Mouse (Mus musculus) frontal cortex, postnatal 36 days (tissue): ENCODE measurements around the gene Myo1g.

Source experiments
- DNase-seq, 2 experiments: peaks; one replicate each; pipeline ENCODE4 v3.0.0; 2022; ENCODE audit warnings: low spot score in 2 of 2

Myo1g gene

DNA sequence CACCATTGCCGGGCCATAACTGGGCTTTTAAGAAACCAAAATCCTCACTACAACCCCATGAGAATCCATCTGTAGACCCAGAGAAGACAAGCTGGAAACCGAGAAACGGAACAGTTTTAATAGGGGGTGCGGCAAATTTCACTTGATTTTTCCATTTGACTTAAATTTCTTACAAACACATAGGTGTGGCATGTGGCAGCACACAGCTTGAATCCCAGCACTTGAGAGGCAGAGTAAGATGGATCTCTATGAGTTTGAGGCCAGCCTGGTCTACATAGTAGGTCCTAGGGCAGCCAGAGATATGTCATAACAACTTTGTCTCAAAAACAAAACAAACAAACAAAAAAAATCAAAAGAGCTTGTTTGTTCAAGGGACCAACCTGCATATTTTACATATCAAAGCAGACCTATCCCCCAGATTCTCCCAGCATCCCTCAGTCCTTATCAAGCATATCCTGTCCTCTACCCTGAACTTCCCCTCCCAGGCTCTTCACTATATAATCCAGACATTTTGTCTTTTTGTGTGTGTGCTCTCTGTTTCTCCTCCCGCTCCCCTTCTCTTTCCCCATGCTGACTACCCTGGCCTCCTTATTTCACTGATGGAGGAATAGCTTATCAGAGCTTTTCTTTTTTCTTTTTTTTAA is 32.6 kb downstream of the Myo1g start:
- DNase-seq = no peak

DNA sequence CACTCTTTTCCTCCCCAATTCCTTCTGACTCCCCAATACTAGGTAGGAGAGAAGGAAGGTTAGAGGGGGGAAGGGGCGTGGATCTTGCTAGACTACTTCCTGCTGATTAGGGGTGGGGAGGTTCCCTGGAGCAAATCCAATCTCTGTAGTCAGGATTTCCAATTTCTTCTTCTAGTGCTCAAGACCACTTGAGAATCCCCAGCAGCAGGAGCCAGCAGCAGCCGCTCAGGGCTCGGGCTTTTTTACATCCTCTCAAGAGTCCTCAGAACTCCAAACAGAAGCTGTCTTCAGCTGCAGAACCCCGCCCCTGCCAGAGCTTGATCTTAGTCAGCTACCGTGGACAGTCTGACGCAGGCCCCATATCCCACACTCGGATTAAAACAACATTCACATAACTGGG is 33.3 kb downstream of the Myo1g start:
- DNase-seq = no peak

DNA sequence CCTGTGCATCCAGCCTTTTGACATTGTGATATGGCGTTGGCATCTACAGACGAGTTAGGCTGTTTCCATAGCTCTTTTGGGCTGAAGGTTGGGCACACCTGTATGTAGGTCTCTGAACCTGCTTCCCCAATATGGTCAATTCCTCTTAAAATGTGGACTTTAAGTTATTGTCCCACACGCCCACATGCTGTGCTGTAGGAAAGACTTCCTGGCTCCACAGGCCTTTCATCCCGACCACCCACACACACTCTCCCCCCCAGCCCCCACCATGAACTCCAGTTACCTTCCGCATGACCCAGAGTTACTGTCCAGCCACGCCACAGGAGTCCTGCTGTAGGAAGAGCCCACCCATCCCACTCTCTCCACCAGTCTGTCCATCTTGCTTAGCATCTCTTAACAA is 33.8 kb downstream of the Myo1g start:
- no peak for DNase-seq

DNA sequence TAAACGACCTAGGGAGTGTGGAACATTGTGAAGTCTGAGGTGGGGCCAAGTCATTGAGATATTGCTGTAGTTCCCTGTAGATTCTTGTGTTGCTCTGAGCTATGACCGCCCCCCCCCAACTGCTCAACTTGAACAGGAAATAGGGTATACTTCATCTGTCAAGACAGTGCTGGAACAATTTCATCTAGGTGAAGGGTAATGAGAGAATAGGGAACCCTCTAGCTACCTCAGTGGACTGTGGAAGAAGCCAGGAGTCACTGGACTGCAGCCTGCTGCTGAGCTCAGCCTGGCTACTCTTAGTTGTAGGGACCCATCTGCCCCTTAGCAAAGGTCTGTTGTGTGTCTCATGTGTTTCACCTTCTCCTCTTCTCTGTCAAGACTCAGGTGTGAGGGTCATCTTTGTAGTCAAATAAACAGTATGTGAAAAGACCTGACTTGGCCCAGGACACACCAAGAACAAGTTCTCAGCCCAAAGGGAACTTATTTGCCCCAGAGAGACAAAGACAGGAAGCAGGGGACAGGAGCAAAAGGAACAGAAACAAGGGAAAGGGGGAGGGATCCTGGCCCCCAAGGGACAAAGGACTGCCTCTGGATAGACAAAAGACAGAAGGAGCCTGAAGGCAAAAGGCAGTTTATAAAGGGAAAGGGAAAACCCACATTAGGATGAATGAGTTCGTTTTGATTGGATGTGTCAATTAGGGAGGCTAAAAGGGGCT is 36.4 kb downstream of the Myo1g start:
- DNase-seq = no peak

DNA sequence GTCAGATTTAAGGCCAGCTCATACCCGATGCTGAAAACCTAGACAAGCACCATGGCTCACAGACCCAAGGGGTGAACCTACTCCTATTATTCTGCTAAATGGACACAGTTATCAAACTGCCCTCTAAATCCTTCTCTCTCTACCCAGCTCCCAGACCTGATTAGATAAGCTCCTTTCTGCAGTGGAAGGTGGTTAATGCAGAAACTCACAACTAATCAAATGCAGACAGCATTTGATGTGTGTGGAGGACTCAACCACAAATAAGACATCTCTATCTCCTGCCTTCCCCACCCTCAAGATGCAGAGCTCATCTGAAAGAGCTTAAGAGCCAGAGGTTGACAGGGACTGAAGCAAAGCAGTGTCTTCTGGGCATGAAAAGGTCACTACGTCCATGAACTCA is 37.7 kb downstream of the Myo1g start:
- DNase-seq = no peak

DNA sequence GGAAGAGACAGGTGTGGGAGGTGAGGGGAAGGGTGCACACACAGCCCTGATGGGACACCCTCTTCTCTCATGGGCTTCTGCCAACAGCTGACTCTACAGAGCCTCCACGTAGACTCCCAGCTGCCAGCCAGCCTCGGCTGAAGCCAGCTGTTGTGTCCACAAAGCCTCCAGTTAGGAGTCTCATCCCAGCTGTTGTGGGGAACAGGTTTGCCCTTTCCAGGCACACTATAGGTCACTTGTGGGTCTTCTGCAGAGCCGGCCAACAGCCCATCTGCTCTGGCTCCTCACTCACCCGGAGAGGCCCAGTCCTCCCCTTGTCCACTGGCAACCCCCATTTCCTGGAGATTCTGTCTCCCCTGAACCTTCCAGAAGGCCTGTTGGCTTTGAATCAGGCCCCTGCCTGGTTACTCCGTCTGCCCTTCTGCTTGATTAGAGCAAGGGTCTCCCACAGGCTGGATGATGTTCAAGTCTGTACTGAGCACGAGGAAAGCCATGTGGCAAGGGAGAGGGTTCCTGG is 39.0 kb downstream of the Myo1g start:
- no peak for DNase-seq

DNA sequence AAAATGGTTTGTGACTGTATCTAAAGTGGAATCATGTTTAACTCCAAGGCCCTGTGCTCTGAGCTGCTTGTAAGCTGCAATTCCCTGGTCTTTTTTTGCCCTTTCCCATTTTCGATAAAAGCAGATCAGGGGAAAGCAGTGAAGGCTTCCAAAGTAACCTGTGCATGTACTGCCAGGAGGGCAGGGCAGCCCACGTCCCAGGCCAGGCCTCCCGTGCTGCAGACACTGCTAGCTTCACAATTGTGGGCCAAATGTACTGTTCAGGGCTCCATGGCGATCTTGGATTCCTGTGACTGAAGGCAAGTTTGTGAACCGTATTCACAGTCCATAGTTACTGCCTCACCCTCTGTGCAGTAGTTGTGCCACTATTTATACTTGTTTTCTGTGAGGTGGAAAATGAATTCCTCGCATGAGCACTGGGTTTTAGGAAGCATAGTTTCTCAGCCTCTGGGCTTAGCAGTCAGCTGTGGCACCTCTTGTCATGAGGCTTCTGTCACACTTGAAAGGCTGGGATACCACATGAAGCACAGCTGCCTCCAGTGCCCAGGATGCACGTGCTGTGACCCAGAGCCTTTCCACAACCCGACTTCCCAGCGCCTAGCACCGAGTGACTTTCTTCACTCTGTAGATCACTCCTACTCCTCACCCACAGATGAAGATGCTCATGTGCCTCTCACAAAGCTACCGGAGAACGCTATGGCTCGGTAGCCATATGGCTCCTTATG is 39.9 kb downstream of the Myo1g start:
- peak in 1 of 2 experiments; percentile 26 for DNase-seq

DNA sequence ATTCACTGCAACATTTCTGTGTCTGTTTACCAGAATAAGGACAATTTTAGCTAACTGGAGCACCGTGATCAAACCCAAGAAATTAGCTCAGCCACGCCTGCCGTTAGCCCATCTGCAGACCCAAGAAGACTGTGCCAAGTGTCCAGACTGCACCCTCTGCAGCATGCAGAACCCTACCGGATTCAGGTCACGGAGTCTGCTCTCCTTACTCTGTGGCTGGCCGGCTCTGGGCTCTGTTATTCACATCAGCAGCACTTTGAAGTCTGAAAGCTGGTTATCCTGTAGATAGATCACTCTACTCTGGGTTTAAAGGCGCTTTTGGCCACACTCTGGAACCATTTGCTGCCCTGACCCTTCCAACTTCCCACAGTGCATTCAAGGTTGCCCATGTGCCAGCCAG is 40.6 kb downstream of the Myo1g start:
- no peak for DNase-seq

DNA sequence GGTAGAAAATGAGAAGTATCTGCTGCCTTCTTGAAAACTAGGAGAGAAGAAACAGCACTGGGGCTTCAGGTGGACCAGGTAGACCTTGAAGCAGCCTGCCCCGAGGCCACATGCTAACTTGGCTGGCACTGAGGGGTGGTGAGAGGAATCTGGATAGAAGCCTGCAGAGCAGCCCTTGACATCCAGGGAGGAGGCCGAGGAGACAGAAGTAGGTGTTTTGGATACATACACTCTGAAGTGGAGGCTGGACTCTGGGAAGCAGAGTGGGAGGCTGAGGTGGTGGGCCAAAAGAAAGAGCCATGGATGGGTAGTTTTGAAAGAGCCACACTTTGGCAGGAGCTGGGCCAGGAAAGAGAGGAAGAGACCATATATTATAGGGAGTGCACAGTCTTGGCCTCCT is 41.5 kb downstream of the Myo1g start:
- no peak for DNase-seq

DNA sequence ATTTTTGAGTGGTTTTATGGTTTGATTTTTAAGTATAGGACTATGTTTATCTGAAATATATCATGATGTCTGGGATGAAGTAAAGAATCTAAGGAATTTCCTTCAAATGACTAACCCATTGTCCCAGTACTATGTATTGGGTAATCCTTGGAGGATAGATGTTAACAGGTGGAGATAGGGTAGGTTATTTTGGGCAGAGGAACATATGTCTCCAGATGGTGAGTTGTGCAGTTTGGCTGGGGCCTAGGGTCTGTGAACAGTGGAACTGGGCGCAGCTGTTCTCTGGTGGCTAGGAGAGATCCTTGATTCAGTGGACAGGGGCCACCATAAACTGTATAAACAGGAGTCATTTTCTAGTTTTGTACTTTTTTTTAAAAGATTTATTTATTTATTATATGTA is 43.4 kb downstream of the Myo1g start:
- DNase-seq = no peak

DNA sequence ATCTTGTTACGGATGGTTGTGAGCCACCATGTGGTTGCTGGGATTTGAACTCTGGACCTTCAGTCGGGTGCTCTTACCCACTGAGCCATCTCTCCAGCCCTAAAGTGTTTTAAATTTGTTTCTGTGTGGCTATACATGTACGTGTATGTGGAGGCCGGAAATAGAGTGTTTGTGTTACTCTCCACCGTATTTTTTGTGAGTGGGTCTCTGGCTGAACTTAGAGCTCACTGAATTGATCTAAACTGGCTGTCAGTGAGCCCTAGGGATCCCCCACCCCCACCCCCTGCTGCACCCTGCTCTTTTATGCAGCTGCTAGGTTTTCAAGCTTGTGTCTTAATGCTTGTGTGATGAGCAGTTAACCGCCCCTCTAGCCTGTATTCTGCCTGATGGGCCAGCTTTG is 43.9 kb downstream of the Myo1g start:
- no peak for DNase-seq

DNA sequence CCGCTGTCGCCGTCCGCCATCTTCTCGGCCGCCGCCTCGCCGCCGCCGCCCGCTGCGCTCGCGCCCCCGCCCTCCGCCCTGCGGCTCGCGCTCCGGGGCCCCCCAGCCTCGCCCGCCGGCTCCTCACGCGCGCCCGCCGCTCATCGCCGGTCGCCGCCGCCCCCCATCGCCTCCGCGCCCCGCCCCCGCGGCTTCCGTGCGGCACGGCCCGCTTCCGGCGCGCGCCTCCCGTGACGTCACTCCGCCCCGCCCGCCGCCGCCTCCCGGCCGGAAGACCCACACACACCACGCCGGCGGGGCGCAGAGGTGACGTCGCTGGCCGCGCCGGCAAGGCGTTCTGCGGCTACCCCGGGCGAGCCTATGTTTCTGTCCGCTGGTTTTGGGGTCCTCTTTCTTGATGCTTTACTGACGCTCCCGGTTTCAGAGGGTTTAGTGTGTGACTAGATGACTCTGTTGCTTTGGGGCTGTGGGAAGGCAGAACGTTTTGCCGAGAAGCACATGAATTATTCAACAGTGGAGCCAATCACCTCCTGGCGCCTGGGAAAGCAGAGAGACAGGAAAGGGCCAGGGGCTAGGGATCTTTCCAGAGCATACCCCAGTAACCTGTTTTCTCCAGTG is 44.8 kb downstream of the Myo1g start, which contains the start of gene Purb:
TSS of gene Purb (minus strand) at position 51 of the 618 bp plus-strand sequence.
- DNase-seq = peak; percentile 88 to 90

DNA sequence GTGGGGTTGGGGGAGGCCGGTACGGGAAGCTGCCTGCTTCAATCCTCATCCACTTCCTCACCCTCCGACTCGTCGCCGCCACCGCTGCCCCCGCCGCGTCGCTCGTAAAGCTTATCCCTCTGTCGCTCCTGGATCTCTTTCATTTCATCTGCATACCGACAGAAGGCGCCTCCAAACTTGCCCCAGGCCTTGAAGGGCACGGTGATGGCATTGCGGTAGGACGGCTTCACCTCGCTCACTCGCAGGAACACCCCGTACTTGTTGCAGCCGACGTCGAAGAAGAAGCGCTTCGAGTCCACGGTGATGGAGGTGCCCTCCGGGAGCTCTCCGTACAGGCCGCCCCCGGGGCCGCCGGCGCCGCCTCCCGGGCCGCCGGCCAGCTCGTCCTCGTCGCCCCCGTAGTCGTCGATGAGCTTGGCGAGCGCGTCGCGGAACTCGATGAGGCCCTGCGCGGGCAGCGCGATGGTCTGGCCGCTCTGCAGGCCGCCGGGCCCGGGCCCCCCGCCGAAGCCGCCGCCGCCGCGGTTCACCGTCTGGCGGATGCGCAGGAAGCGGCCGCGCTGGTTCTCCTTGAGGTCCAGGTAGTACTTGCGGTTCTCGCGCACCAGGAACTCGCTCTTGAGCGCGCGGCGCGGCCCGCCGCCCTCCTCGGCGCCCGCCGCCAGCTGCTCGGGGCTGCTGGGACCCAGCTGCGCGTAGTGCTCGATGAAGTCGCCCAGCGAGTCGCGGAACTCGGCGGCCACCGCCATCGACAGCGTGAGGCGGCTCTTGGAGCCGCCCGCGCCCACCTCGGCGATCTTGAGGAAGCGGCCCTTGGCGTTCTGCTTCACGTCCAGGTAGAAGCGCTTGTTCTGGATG is 45.7 kb downstream of the Myo1g start:
- DNase-seq = peak; percentile 43 to 51

DNA sequence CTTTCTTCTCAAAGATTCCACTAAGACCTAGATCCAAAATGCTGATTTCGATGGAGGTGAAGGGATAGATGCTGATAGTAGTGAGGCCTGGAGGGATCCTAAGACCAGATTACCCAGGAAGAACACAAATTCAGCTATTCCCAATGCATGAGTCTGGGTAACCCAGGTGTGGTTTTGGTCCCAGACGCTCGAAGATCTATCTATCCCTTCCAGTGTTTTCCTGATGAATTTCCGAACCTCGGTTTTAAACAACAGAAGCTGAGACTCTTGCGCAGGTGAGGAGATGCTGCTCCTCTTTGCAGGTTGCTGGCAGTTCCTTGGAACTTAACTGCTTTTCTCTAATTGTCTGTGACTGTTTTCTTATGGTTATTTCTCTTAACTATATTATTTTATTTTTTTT is 46.4 kb downstream of the Myo1g start:
- DNase-seq = no peak

DNA sequence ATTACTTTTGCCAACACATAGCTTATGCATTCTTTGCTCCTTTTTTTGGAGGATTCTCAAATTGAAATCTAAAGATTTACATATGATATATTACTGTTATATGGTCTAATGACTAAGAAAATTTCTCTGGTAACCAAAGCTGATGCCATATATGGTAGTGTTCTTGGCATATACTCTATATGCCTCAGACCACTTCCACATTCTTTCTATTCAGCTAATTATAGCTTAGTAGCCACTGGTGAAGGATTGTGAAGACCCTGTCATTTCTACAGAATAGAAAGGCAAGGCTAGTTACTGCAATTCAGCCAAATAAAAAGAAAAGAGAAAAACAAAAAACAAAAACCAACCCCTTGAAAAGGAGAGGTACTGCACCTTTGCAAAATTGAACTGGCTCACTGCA is 48.7 kb downstream of the Myo1g start:
- DNase-seq = no peak

DNA sequence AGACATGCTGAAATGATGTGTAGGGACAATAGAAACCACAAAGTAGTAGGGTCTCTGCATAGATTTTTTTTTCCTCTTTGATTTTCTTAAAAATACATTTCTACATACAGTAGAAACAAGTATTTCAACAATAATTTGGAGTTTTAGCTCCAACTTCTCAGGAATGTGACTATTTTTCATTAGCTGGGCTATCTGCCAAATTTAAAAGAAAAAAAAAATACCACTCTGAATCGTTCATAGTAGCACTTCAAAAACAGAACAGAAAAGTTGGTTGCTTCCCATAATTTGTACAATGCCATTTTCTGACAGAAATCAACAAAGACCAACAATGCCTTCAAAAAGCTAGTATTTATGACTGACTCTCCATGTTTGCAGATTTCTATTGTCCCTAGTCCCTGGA is 49.3 kb downstream of the Myo1g start:
- no peak for DNase-seq

DNA sequence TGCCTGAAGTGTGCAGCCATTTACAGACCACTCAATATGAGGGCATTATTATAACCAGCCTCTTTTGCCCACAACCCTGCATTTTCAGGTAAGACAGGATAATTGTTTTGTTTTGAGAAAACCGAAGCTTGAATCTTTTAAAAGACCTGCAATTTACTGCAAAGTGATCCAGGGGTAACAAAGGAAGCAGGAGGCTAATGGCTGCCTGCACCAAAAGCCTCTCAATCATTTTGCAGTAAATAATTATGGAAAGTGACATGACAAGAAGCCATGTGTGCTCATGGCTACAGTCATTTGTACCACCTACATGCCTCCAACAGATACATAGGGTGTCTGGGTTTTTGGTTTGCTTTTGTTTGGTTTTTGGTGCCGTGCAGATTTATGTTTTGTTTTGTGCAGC is 49.7 kb downstream of the Myo1g start:
- DNase-seq = no peak

DNA sequence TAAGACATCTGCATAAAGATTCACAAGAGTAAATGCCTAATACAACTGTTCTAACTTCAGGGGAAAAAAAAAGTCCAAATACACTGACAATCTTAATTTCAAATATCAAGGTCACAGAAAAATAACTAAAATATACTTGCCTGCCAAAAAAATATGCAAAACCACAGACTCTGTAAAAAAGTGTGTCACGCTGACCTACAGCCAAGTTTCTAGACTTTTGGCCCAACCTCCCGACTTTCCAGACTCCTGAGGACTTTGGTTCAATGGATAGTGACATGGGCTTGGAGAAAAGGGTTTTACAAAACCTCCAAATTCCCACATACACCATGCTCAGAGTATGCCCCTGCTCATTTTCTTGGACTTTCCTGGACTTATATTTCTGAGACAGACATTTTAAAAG is 52.2 kb downstream of the Myo1g start:
- DNase-seq = no peak

DNA sequence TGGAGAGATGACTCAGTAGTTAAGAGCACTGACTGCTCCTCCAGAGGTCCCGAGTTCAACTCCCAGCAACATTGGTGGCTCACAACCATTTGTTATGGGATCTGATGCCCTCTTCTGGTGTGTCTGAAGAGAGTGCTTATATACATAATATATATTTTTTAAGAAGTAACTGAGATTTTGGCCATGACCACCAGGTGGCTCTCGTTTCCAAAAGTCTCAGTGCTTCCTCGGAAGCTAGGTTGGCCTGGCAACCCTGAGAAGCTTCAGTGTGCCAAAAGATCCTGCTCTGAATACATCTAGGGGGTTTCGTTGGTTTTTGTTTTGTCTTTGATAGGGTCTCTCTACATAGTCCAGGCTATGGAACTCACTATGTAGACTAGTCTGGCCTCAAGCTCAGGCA is 55.6 kb downstream of the Myo1g start:
- DNase-seq = peak; percentile 60 to 74

DNA sequence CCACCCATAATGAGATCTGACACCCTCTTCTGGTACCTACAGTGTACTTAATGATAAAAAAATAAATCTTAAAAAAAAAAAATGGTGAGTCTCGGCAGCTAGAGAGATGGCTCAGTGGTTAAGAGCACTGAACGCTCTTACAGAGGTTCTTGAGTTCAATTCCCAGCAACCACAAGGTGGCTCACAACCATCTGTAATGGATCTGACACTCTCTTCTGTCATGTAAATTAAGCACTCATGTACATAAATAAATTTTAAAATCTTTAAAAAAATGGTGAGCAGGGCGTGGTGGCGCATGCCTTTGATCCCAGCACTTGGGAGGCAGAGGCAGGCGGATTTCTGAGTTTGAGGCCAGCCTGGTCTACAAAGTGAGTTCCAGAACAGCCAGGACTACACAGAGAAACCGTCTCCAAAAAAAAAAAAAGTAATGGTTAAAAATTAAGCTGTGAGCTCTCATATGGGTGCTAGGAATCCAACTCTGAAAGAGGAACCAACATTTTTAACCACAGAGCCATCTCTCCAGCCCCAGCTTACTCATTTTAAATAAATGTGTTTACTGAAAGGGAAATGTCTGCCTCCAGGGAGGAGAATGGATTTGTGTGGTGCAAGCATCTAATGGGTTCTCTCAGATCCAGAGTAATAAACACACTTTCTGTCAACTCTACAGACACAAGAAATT is 57.5 kb downstream of the Myo1g start:
- DNase-seq = no peak
